Mouse (Mus musculus) urinary bladder, postnatal 36 days (tissue): ENCODE measurements around the gene Epb41l2.
A peak's percentile ranks its signal among the peaks of the same experiment; 100 is the strongest.

Experiments
- DNase-seq, 2 experiments: peaks; one replicate each; pipeline ENCODE4 v3.0.0; 2022; ENCODE audit warnings: low spot score in 2 of 2, mixed read lengths in 1 of 2

The Epb41l2 gene

DNA sequence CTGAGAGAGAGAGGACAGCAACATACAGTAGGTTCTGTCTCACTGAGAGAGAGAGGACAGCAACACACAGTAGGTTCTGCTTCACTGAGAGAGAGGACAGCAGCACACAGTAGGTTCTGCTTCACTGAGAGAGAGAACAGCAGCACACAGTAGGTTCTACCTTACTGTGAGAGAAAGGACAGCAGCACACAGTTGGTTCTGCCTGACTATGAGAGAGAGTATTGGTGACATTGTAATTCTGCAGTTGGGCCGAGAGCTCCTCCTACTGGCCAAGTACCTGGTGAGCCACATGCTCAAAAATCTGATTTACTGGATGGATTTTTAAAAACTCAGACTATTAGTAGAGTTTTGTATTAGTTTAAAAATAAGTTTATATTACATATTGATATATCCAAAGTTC is 128.9 kb downstream of the Epb41l2 start:
- peak; percentile 53 to 66 for DNase-seq

- DNase-seq = no peak
These were observed 139.9 kb downstream of the Epb41l2 start for GRCm38 (mm10) chr10:25499323-25500071.

GRCm38 (mm10) chr10:25503250-25503649 is 143.7 kb downstream of the Epb41l2 start:
- DNase-seq = no peak

- DNase-seq = no peak
These were observed 154.2 kb downstream of the Epb41l2 start for GRCm38 (mm10) chr10:25513821-25514220.

- no peak for DNase-seq
These were observed 160.4 kb downstream of the Epb41l2 start for GRCm38 (mm10) chr10:25519954-25520353.

DNA sequence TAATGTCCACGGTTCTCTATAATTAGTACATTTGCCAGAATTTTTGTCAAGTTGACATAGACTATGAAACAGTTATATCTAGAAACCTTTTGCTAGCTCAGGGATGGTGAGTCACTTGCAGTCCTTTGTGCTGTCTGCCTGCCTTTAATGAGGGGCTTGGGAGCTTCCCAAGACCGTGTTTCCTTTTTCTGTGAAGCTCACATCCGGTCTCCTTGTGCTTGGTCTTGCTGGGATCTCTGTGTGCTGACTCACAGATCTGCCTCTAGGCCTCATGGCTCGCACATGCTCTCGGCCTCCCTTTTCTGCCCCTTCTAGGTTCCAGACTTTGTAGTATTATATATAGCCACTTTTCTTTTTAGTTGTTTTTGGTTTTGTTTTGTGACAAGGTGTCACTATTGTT is 160.8 kb downstream of the Epb41l2 start:
- no peak for DNase-seq

DNA sequence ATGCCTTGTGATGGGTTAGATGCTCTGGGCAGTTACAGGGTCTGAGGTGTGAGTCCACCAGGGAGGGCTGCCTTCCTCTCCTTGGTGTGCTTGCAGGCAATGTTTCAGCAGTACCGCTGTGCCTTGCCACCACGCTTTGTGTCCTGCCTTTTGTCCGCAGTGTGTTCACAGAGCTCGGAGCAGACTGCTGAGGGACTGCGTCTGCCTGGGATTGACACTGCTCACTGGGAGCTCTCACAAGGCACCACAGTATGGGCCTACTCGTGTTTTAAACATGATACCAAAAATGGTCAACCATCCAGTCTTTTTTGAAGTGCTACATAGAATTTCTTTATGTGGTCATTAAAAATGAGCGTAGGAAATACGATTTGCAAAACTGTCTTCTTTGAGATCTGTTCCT is 164.1 kb downstream of the Epb41l2 start:
- no peak for DNase-seq

GRCm38 (mm10) chr10:25526156-25526555 is 166.6 kb downstream of the Epb41l2 start:
- no peak for DNase-seq

- no peak for DNase-seq
These were observed 167.0 kb downstream of the Epb41l2 start for GRCm38 (mm10) chr10:25526622-25527021.

DNA sequence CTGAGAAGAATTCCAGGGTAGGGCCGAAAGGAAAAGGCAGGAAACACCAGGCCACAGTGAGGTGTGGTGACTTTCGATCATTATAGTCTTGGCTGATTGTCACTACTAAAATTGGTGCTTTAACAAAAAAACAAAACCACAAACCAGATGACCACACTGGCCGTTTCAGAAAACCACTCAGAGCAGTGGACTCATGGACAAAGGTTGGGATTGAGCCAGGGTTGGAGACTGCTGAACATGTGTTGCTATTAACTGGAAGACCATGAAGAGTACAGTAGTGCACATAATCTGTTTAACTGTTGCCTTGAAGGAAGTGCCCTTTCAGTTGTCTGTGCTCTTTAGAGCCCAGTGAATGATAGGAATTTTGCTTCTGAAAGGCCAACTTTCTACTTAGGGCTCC is 167.5 kb downstream of the Epb41l2 start:
- no peak for DNase-seq

DNA sequence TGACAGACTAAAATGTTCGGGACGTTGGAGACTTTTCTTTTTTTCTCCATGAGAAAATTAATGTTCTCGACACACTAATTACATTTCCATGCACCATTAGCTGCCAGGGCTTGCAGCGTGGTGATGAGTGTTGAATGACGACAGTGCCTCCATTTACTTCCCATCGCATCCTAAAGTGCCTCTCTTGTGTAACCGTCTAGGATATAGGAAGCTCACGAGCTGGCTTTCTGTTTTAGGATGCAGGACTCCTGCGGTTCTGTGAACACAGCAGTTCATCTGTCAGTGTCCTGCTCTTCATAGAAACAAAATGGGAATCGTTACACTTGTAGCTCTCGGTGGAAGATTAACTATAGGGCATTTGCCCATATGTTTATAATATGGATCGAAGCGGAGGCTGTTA is 171.7 kb downstream of the Epb41l2 start:
- no peak for DNase-seq

DNA sequence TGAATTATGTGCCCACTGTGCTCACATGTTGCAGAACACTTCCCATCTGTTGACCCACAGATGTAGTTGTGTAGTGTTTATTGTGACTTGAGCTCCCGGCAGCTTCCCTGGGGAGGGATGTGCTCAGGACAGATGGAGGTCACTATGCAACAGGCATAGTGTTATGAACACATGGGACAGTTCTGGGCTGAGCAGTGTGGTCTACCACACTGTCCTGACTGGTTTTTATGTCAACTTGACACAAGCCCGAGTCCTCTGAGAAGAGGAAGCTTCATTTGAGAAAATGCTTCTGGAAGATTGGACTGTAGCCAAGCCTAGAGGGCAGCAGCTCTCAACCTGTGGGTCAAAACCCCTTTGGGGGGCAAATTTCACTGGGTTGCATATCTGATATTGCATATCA is 173.5 kb downstream of the Epb41l2 start:
- no peak for DNase-seq

DNA sequence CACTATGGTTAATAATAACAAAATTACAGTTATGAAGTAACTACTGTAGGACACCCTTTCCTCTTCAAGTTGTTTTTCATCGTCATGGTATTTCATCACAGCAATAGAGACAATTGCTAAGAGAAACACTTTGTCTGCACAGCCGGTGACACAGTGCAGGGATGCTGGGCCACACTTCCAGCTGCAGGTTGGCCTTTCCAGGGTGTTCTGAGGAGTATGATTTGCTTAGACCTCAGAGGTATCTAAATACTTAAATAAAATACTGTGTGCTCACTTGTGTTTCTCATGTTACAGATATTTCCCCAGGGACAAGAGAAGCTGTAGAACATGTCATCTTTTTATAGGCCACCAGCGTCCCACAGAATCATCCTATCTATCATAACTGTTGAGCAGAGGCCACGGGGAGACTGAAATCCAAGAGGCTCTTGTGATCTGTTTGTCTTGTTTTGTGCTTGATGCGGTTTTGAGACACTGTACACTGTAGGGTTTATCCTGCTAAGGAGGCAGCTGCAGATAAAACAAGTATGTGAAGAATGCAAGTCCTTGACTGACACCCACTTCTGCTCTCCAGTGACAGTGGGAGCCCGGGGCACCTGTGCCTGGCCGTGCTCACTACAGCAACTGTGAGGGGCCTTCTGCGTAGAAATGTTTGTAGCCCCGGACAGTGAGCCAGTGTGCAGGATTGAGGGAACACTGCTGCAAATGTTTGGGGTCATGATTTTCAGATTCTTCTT is 174.1 kb downstream of the Epb41l2 start:
- DNase-seq = no peak

- no peak for DNase-seq
These were observed 174.9 kb downstream of the Epb41l2 start for GRCm38 (mm10) chr10:25534467-25534866.

DNA sequence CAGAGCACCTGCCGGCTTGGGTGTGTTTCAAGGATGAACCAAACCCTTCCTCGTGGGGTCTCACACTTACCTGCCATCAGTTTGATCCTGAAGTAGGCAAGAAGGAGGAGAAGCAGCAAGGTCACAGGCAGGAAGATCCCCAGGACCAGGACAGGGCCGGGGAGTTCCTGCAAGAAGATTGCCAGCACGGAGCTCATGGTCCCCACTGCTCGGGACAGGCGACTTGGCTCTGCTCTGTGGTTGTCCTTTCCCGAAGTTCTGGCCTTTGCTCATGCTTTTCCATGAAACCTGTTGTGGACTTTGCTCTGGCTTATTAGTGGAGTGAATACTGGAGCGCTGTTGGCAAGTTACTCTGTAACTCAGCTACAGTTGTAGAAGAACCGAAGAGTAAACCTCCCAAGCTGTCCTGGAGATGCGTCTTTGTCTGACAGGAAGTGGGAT is 176.3 kb downstream of the Epb41l2 start, which contains the start of gene Smlr1:
TSS of gene Smlr1 (minus strand) at position 377 of the 441 bp plus-strand sequence.
- no peak for DNase-seq

DNA sequence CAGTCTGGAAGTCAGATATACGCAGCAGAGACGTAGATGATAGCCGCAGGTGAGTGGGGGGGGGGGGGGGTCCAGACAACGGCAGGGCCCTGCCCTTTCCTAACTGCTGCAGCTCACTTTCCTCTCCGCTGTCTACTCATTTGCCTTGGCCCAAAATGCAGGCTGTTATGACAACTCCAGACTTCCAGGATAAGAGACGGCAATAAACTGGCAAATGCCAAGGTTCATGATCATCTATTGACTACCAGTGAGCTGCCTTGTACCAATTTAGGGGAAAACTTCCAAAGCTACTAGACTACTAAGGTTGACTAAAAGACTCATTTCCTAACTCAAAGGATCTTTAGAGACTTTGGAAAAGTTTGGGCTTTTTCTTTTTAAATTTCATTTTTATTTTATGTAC is 177.0 kb downstream of the Epb41l2 start:
- no peak for DNase-seq

DNA sequence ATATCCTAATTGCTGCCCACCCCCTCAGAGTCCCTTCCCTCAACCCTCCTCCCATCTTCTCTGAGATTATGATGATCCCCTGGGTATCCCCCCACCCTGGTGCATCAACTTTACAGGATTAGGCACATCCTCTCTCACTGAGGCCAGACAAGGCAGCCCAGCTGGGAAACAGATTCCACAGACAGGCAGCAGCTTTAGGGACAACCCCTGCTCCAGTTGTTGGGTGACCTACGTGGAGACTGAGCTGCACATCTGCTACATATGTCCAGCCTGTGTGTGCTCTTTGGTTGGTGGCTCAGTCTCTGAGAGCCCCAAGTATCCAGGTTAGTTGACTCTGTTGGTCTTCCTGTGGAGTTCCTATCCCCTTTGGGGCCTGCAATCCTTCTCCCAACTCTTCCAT is 179.1 kb downstream of the Epb41l2 start:
- no peak for DNase-seq

DNA sequence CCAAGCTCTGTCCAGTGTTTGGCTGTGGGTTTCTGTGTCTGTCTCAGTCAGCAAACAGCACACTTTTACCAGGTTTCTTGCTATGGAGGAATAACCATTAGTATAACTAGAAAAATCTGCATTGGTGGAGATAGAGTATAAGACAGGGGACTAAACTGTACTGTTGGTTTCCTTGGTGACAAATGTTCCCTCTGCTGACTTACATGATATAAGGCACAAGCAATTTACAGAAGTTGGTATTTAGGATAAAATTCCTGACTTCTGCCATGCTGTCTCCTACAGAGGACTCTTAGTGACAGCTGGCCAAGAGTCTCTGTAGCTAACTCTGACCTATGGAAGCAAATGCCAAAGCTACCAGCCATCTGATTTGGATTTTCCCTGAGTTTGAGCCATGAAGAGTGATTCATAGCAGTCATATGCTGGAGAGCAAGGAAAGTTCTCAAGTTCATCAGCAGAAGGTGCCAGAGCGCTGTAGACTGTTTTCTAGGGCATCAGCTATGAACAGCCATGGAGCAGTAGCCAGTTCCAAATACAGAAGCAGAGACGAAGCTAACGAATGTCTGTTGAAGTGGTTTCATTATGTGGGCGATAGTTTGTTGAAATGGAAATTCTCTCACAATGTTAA is 179.7 kb downstream of the Epb41l2 start:
- no peak for DNase-seq

GRCm38 (mm10) chr10:25539771-25540168 is 180.2 kb downstream of the Epb41l2 start:
- no peak for DNase-seq

GRCm38 (mm10) chr10:25541097-25541496 is 181.5 kb downstream of the Epb41l2 start:
- no peak for DNase-seq

- no peak for DNase-seq
These were observed 193.3 kb downstream of the Epb41l2 start for GRCm38 (mm10) chr10:25552936-25553335.
